Mouse (Mus musculus) layer of hippocampus, adult 9-11 months (tissue): ENCODE measurements around the gene Harbi1.
"Not testable (repeated sequence)": the region's sequence is repeated elsewhere in the genome, so short reads cannot be mapped to it uniquely, and the experiment has no call there.

Experiments
- DNase-seq: peaks from one replicate; pipeline ENCODE4 v3.0.0; 2022

Gene Harbi1

GRCm38 (mm10) chr2:91718276-91718675 is 7.6 kb downstream of the Harbi1 start:
- no peak for DNase-seq

GRCm38 (mm10) chr2:91723382-91723781 is 12.7 kb downstream of the Harbi1 start:
- no peak for DNase-seq

- no peak for DNase-seq
These were observed 13.3 kb downstream of the Harbi1 start for GRCm38 (mm10) chr2:91723951-91724350.

GRCm38 (mm10) chr2:91724716-91725115 is 14.1 kb downstream of the Harbi1 start:
- no peak for DNase-seq

- DNase-seq = not testable (repeated sequence)
These were observed 14.8 kb downstream of the Harbi1 start for GRCm38 (mm10) chr2:91725476-91725875.

- no peak for DNase-seq
These were observed 16.4 kb downstream of the Harbi1 start for GRCm38 (mm10) chr2:91727011-91727410.

- DNase-seq = no peak
These were observed 18.9 kb downstream of the Harbi1 start for GRCm38 (mm10) chr2:91729571-91729970.

GRCm38 (mm10) chr2:91729971-91730821 is 19.5 kb downstream of the Harbi1 start, which contains the start of gene Ambra1:
Gene Ambra1, plus strand, starts transcription at chr2:91730134.
- peak; percentile 92 for DNase-seq

GRCm38 (mm10) chr2:91735221-91735620 is 24.6 kb downstream of the Harbi1 start:
- DNase-seq = no peak

- DNase-seq = no peak
These were observed 28.9 kb downstream of the Harbi1 start for GRCm38 (mm10) chr2:91739586-91739985.

- DNase-seq = no peak
These were observed 34.0 kb downstream of the Harbi1 start for GRCm38 (mm10) chr2:91744686-91745085.

- no peak for DNase-seq
These were observed 39.2 kb downstream of the Harbi1 start for GRCm38 (mm10) chr2:91749811-91750261.
